Mouse (Mus musculus) urinary bladder, postnatal 14 days (tissue): ENCODE measurements around the gene Bola1.
"Not testable (repeated sequence)": the region's sequence is repeated elsewhere in the genome, so short reads cannot be mapped to it uniquely, and the experiment has no call there.

Experiments
- DNase-seq: peaks from one replicate; pipeline ENCODE4 v3.0.0; 2021; ENCODE audit warnings: low spot score

Bola1 gene

DNA sequence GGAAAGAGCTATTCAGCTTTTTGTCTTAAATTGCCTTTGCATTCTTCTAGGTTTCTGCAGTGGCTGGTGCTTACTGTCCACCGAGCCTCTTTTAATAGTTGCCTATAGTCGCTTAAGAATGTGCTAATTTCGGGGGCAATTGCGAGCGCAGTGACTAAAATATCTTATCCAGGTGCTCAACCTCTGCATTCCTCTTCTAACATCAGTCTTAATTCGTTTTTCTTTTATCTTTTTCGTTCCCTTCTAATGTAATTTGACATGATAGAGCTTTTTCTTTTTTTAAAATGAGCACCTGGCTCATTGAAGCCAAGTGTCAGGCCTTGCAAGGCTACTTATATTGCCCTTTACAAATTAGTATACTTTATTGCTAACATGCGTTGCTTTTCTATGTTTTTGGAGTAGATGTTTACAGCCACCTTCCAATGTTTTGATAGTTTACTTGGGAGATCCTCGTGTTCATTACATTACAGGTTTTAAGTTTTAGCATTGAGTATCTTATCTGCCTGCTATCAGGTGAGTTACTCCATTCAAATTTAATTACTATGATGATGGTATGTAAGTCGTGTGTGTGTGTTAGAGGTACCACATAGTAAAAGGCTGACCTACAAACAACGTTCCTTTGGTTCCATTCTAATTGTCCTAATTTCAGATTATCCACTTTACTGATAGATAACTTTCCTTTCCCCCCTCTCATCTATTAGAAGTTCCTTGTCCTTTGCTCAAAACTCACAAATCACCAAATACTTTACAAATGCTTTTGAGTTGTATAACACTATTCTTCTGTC lies 28.0 kb upstream of the Bola1 start:
- DNase-seq = no peak

DNA sequence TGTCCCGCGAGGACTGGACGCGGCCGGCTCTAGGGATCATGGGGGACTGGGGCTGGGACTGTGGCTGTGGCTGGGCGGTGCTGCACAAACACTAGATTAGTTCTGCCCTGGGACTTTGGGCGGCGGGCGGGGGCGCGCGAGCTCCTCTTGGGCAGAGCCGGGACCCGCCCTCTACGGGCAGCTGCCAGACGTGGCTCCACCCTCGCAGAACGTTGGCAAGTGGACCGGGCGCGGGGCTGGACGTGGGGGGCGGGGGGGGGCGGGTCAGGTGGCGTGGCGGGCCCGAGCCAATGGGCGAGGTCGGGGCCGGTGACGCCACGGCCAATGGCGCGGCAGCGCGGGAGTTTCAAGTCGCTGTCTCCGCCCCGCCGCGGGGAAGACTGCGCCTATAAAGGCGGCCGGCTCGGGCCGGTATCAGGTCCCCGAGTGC lies 26.9 kb upstream of the Bola1 start, which contains the start of gene Hist2h3c1:
TSS of gene Hist2h3c1 (plus strand) at position 259 of the 430 bp plus-strand sequence.
- not testable (repeated sequence) for DNase-seq

DNA sequence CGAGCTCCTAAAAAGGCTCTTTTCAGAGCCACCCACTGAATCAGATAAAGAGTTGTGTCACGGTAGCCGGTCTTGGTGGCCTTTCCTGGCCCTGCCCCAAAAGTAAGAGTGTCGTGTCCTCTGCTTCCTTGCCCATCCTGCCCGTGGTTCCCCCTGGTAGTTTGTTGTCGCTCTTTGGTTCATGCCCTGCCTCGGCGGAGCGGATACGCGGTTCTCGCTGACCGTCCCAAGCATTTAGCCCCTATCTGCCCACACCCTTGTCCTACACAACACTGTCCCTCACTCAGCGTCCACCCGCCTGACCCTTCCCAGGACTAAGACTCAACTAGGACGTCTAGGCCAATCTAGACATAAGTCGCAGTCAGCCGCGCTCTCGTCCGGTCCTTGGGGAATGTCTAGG lies 26.5 kb upstream of the Bola1 start:
- DNase-seq = not testable (repeated sequence)

DNA sequence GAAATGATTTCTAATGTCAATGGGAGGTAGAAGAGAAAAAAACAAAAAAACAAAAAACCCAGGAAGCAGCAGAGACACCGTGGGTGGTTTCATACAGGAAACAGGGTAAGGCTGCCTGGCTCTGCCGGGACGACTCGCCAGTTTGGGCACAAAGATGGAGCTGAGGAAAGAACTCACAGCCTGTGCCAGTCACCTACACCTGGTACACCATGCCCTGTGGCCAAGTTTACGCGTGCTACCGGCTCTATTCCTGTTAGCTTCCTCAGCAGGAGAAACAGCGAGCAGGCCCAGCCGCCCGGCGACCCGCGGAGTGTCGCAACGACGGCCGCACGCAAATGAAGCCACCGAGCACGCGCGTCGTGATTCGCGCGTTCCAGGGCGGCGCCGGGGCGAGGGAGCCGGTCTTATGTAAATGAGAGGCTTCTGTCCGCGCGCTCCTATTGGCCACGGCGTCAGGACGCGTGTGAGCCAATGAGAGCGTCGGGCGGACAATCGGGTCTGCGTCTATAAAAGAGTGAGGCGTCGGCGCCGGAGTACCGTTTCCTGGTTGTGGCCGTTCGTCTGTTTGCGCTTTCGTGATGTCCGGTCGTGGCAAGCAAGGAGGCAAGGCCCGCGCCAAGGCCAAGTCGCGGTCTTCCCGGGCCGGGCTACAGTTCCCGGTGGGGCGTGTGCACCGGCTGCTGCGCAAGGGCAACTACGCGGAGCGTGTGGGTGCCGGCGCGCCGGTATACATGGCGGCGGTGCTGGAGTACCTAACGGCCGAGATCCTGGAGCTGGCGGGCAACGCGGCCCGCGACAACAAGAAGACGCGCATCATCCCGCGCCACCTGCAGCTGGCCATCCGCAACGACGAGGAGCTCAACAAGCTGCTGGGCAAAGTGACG lies 25.7 kb upstream of the Bola1 start, which contains the start of gene Hist2h2aa1:
TSS of gene Hist2h2aa1 (plus strand) at position 495 of the 884 bp plus-strand sequence.
- peak; percentile 83 for DNase-seq

DNA sequence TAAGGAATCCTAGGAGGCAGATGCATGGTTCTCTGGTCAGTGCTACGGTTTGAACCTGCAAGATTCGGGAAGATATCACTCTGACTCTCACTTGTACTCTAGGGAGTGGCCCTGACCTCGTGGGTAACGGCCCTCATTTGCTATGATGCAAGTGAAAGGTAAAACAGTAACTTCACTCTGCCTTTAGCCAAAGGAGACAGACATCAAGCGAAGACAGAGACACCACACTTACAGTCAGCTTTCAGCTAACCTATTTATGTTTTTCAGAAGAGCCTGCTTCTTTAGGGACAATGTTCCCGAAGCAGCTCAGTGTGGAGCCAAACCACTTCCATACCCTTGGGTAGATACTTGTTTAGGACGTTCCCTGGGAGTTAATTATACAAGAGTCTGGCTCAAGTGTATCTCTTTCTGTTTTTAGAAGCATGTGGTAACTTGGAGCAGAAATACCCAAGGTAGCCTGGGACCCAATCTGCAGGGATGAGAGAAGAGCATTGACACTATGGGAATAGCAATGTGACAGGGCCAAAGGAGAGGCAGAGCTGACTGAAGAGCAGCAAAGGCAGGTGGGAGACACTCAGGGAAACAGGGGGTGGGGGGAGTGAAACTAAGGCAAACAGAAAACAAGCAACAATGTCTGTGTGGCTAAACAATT lies 24.5 kb upstream of the Bola1 start:
- no peak for DNase-seq

DNA sequence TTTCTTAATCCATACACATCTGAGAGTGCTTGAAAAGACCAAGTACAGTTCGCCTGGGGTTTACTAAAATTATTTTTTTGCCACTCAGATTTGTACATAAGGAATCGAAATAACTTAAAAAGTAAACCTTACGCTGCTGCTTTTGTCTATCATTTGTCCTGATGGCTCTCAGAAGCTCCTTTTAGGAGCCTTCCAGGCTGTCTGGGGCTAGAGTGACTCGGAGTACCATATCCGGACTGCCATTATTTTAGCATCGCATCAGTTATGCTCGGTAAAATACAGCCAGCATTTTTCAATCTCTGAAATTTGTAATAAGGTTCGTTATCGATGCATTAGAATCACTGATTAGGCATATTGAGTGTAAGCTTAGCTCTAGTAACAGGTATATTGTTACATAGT lies 21.3 kb upstream of the Bola1 start:
- no peak for DNase-seq

DNA sequence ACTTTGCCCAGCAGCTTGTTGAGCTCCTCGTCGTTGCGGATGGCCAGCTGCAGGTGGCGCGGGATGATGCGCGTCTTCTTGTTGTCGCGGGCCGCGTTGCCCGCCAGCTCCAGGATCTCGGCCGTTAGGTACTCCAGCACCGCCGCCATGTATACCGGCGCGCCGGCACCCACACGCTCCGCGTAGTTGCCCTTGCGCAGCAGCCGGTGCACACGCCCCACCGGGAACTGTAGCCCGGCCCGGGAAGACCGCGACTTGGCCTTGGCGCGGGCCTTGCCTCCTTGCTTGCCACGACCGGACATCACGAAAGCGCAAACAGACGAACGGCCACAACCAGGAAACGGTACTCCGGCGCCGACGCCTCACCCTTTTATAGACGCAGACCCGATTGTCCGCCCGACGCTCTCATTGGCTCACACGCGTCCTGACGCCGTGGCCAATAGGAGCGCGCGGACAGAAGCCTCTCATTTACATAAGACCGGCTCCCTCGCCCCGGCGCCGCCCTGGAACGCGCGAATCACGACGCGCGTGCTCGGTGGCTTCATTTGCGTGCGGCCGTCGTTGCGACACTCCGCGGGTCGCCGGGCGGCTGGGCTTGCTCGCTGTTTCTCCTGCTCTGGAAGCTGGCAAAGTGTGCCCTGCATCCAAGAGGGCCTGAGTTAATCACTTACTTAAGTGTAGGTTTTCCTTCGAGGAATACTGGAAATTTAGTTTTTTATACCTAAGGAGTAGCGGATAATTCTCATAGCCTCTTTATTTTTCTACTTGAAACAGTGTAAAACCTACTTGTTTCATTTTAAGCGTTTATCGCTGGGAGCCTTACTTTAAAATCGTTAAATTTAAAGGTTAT lies 20.7 kb upstream of the Bola1 start, which contains the start of gene Hist2h2aa2:
TSS of gene Hist2h2aa2 (minus strand) at position 328 of the 850 bp plus-strand sequence.
- DNase-seq = peak; percentile 94

DNA sequence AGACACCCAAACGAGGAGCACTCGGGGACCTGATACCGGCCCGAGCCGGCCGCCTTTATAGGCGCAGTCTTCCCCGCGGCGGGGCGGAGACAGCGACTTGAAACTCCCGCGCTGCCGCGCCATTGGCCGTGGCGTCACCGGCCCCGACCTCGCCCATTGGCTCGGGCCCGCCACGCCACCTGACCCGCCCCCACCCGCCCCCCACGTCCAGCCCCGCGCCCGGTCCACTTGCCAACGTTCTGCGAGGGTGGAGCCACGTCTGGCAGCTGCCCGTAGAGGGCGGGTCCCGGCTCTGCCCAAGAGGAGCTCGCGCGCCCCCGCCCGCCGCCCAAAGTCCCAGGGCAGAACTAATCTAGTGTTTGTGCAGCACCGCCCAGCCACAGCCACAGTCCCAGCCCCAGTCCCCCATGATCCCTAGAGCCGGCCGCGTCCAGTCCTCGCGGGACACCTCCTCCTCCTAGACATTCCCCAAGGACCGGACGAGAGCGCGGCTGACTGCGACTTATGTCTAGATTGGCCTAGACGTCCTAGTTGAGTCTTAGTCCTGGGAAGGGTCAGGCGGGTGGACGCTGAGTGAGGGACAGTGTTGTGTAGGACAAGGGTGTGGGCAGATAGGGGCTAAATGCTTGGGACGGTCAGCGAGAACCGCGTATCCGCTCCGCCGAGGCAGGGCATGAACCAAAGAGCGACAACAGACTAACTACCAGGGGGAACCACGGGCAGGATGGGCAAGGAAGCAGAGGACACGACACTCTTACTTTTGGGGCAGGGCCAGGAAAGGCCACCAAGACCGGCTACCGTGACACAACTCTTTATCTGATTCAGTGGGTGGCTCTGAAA lies 19.7 kb upstream of the Bola1 start, which contains the start of gene Hist2h3c2:
TSS of gene Hist2h3c2 (minus strand) at position 174 of the 840 bp plus-strand sequence.
- not testable (repeated sequence) for DNase-seq

DNA sequence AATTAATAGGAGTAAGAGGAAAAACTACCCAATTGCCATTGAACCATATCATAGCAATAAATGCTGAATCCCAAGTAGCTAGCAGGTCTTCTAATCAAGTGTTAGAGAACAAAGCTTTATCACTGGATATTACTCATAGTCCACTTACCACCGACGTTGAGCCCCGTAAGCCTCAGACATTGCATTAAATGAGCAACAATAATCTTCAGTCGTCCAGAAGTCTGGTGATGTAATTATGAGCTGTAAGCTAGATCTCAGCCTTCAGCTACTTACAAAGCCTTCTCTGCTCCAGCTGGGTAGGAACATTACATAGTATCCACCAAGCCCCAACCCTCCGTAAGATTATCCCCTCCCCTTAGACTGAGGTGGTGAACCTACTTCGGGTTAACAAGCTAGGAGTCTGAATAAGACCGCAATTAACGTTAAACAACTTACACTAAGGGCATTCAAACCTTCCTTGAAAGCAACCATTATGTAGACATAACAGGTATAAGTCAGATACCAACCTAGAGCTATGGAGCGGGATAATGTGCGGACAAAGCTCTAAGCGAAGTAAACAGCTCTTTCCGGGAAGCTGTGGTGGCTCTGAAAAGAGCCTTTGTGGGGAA lies 18.5 kb upstream of the Bola1 start:
- no peak for DNase-seq

DNA sequence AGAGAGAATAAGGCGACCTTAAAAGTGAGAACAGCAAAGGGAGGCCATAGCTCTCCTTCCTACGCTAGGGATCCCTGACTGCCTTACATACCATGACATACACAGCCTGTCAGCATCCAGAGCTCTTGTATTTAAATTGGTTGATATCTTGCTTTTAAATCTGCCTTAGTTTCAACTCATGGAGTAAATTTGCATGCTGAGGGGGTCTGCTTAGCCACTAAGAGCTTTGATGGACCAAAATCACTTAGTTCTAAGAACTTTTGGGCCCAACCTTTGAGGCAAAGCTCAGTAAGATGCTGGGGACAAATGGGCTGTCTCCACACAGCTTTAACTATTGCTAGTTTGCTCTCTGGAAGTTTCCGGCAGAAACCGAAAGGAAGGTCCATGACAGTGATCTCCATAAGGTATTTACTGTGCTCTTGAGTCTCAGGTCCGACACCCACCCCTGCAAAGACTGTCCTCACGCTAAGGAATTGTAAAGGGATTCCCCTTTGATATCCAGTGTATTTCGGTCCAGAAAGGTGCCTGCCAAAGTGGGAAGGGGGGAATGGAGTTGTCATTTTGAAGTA lies 17.9 kb upstream of the Bola1 start:
- no peak for DNase-seq

DNA sequence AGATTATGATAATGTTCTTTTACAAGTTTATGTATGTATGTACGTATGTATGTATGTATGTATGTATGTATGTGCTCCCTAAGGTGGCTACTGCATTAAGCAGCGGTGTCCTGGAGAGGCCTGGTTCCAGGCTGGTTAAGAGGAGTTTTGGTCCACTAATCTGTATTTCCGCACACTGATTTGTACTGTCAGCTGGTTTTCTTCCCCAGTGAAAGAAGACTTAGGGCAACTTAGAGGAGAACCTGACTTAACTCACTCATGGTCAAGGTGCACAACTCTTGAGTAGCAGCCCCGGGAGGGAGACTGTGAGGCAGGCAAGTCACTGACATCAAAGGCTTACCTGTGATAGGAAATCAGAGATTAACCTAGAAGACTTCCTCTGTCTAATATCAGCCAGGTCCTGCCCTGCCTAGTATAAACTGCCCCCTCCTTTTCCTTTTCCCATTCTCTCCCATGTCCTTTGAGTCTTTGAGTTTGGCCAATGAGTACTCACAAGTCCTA lies 17.4 kb upstream of the Bola1 start:
- no peak for DNase-seq

DNA sequence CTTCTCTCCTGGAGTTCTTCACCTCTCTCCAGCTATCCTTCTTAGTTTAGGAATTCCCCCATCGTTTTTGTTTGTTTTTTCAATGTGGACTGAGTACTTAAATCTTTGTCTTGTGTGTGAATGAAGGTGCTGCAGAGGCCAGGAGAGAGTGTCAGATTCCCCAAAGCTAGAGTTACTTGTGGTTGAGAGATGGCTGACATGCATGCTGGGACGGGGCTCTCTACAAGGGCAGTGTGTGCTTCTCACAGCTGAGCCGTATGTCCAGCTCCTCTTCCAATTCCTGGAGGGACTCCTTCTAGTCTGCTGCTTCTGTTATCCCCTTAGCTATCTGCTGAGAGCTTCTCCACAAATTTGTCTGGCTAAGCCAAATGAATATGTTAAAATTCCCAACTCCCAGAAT lies 16.3 kb upstream of the Bola1 start:
- no peak for DNase-seq

DNA sequence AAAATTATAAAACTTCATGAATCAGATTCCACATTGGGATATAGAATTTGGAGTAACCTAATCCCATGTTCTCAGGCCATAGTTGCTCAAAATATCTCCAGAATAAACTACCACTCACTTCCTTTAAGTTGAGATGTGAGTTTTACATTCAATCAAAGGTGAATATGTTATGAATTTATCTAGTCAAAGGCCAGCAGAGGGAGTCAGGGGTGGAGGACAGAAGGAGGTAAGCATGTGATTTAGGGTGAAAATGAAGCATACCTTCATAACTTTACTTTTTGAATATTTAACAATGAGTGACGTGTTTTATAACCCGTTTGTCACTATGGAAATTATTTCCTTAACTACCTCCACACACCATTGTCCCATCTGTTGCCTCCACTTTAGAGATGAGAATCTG lies 15.4 kb upstream of the Bola1 start:
- no peak for DNase-seq

DNA sequence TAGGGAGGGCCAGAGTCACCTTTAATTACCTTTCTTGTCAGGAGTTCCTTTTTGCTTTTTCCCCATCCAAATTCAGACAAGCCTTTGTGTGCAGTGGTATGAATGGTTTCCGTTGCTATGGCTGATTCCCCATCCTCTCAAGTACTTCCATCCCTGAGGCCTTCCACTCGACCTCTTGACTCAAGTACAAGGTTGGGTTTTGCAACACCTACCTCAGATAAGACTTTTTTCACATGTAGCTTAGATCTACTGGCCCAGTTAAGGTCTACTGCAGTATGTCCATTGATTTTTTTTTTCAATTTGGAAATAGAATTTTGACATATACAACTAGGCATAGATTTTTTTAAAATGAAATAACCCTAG lies 12.2 kb upstream of the Bola1 start:
- DNase-seq = no peak

DNA sequence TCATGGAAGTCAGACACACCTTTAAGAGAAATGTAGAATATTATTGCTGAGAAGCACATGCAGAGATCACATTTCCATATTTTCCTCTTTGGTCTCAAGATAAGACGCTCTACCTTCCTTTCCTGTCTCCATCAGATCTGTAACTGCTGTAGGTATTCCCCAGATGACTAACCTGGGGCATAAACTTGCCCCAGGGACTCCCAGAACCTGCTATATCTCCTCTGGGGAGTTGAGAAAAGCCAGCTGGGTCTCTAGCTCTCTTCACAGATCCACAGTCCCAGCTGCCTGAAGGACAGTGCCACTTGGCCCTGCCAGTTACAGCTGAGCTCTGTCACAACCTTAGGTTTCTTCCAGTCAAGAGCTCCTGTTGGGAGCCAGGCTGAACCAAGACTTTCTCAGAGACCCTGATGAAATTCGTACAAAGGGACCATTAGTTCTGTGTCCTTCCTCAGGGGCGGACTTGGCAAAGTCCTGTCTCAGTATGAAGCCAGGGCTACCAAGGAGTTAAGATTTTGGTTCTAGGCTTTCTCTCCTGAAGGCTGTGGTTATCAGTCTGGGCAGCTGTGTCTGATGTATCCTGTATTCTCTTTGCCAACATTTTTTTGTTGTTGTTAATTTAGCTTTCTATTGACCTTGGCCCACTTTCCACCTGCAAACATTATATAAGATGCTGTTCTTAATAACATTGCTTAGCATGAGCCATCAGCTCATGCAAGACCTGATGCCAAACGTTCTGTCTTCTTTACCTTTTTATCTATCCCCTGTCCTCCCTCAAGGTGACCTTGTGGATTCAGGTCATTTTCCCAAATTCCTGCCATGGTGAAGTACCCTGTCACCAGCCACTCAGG lies 11.6 kb upstream of the Bola1 start:
- no peak for DNase-seq

DNA sequence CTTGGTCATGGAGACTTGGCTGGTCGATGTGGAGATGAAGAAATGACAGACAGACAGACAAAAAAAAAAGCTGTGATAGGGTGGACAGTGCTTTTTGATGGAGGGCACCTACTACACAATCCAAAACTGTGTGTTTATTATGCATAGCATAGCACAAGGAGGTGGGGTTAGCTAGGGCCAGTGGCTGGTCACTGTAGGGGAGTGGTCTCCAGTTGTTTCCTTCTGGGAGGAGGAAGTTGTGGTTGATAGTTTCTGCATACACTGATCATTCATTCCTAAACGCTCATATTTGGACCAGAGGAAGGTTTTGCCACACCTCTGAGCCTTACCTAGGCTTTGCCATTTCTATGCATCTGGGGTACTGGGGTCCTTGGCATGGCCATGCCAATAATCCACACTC lies 10.9 kb upstream of the Bola1 start:
- no peak for DNase-seq

DNA sequence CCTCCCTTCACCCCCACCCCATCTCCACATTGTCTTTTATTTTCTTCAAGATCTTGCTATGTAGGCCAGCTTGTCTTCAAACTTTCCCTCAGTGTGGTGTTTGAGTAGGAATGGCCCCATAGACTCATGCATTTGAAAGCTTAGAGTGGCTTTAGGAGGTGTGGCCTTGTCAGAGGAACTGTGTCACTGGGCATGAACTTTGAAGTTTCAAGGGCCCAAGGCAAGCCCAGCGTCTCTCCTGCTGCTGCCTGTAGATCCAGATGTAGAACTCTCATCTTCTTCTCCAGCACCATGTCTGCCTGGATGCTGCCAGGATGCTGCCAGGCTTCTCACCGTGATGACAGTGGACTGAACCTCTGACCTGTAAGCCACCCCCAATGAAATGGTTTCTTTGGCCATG lies 9.3 kb upstream of the Bola1 start:
- DNase-seq = no peak
